Mouse (Mus musculus): Measurements from ENCODE around the gene Manf.

DNA sequence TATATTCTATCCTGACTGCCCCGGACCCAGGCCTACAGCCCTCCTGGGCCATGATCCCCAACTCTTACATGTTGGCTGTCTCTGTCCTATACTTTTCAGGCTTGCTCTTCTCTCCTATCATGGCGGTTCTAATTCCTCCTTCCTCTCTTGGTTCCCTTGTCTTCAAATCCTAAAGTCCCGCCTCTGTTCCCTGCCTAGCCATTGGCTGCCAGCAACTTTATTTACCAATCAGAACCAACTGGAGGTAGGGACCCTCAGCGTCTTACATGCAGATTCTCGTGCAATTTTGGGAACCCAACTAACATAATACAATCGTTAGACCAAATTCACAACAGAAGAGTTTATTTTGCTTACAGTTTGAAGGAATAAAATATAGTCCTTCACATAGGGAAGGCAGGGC lies 49.0 kb downstream of the Manf start:
- TF ChIP-seq CTCF (IDR thresholded peaks at IDR 0.05; ENCODE audit: insufficient read depth, low read length) (no peak), POLR2A (IDR thresholded peaks at IDR 0.05; ENCODE audit: borderline replicate concordance, extremely low read depth, low read depth, low read length) (no peak)

Measured in lung, adult 2 months (tissue).